Mouse (Mus musculus) midbrain, embryonic 16.5 days (tissue): ENCODE results near the gene Arl4a. TPM values are rescaled to one million over a fixed set of nuclear protein-coding genes. Genes with fewer than 3 reads are reported as not detected.

Source experiments
- ATAC-seq: fragments of 200-750 bp; cut with Nextera tagmentation; 2 replicates; pipeline ENCODE4 v1.8.0; 2017; ENCODE audit warnings: moderate TSS enrichment
- H3K27ac ChIP-seq: fragments of 300-500 bp; sonication (generic); 2 replicates; pipeline ENCODE4 v1.5.1; 2014; ENCODE audit warnings: mild to moderate bottlenecking, low read length, mixed read lengths
- H3K27me3 ChIP-seq: fragments of 300-500 bp; sonication (generic); 2 replicates; pipeline ENCODE4 v1.6.1; 2014; ENCODE audit warnings: low read depth, low read length, mixed read lengths; ENCODE audit not compliant: control insufficient read depth, insufficient read depth
- H3K36me3 ChIP-seq: fragments of 300-500 bp; sonication (generic); 2 replicates; pipeline ENCODE4 v1.6.1; 2014; ENCODE audit warnings: mild to moderate bottlenecking, low read length, moderate library complexity, mixed read lengths; ENCODE audit not compliant: control insufficient read depth, insufficient read depth
- H3K4me1 ChIP-seq: fragments of 300-500 bp; sonication (generic); 2 replicates; pipeline ENCODE4 v1.6.1; 2014; ENCODE audit warnings: mild to moderate bottlenecking, low read length, mixed read lengths; ENCODE audit not compliant: control insufficient read depth, insufficient read depth
- H3K4me2 ChIP-seq: fragments of 300-500 bp; sonication (generic); 2 replicates; pipeline ENCODE4 v1.6.1; 2014; ENCODE audit warnings: mild to moderate bottlenecking, low read length, mixed read lengths
- H3K4me3 ChIP-seq: fragments of 300-500 bp; sonication (generic); 2 replicates; pipeline ENCODE4 v1.5.1; 2014; ENCODE audit warnings: low read depth, mild to moderate bottlenecking, low read length, moderate library complexity, mixed read lengths
- H3K9ac ChIP-seq: fragments of 300-500 bp; sonication (generic); 2 replicates; pipeline ENCODE4 v1.6.1; 2014; ENCODE audit warnings: low read depth, low read length, mixed read lengths
- H3K9me3 ChIP-seq: fragments of 300-500 bp; sonication (generic); replicated peaks from 2 replicates; pipeline ENCODE4 v1.6.1; 2014; ENCODE audit warnings: mild to moderate bottlenecking, low read length, mixed read lengths; ENCODE audit not compliant: control insufficient read depth, poor library complexity, severe bottlenecking
- WGBS: fragments of 180-500 bp; shearing (Covaris S2); extraction: QIAGEN DNeasy Blood & Tissue Kit; methylation state at CpG from one replicate; pipeline ENCODE4 v1.1.7; 2014; 5-methylcytosine and 5-hydroxymethylcytosine counted together
- polyA plus RNA-seq: library from polyadenylated mRNA; unstranded; fragments of >200 nt; fragmentation: Nextera tagmentation; extraction: Ambion mirVana; gene quantifications from 2 replicates; pipeline ENCODE4 v1.2.1, GENCODE M21; 2015

The Arl4a gene
- polyA plus RNA-seq, 1 experiment from 2014 or later, result 120 TPM

GRCm38 (mm10) chr12:39996015-39996414 is 41.8 kb downstream of the Arl4a start:
- no peaks in the 10 kb centered on the region for H3K36me3 ChIP-seq
- 82% methylated on average over 5 of the region's 5 CpGs for WGBS
- H3K4me3 ChIP-seq, result no peak overlapping the region
- no peaks in the 10 kb centered on the region for H3K9me3 ChIP-seq
- H3K9ac ChIP-seq, result no peak overlapping the region
- no peaks in the 10 kb centered on the region for H3K27me3 ChIP-seq
- H3K27ac ChIP-seq, result no peak overlapping the region
- ATAC-seq, result no peak
- peaks cover 5% of the 10 kb centered on the region; the same call in 1 of the 2 replicates for H3K4me1 ChIP-seq
- no peak overlapping the region for H3K4me2 ChIP-seq

DNA sequence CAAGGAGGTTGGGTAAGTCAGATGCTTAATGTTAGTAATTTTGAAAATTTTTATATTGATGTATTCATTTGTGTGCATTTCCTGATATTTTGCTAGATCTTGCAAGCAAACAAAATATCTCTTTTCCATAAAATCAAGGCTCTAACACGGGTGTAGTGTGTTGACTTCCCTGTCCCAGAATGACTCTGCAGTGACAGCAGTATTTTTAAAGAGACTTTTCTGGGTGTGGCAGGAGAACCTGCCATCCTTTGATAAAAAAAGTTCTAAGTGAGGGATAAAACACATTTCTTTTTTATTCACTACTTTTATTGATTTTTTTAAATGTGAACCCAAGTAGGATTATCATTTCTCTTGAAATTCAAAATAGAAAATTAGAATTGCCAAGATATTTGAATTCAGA is 42.2 kb downstream of the Arl4a start:
- Histone ChIP-seq H3K27me3 (no peaks in the 10 kb centered on the region), H3K27ac (no peak overlapping the region), H3K9me3 (no peaks in the 10 kb centered on the region), H3K4me1 (peaks cover 5% of the 10 kb centered on the region; the same call in 1 of the 2 replicates), H3K4me2 (no peak overlapping the region), H3K4me3 (no peak overlapping the region), H3K36me3 (no peaks in the 10 kb centered on the region), H3K9ac (no peak overlapping the region)
- no peak for ATAC-seq
- 92% methylated on average over 1 of the region's 1 CpGs for WGBS

DNA sequence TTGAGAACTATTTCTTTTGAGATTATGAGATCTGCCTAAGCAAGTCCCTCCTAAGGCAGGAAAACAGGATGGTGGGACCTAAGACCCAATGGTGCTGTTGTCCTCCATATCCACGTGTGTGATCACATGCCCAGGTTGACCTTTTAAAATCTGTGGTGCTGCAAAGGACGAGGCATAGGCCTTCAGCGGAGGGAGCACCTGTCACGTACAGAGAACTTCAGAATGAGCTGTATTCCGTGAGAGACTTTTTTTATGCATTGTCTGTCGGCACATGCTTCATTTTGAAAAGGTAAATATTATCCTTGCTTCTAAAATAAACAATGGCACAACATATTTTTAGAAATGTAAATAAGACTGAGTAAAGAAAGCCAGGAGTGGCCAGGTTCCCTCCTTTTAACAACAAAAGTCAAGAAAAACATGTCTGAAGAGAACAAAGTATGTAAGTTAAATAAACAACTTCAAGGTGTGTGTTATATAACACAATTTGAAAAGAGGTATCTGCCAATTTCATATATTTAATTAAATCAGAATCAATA is 45.0 kb downstream of the Arl4a start:
- H3K9me3 ChIP-seq, result no peaks in the 10 kb centered on the region
- H3K4me3 ChIP-seq, result no peak overlapping the region
- no peaks in the 10 kb centered on the region for H3K27me3 ChIP-seq
- H3K36me3 ChIP-seq, result no peaks in the 10 kb centered on the region
- no peak for ATAC-seq
- no peak overlapping the region for H3K9ac ChIP-seq
- H3K4me2 ChIP-seq, result no peak overlapping the region
- H3K27ac ChIP-seq, result no peak overlapping the region
- WGBS, result 79% methylated on average over 6 of the region's 6 CpGs
- H3K4me1 ChIP-seq, result 0 out of 2 replicates have a peak, but pooled peaks cover under 1% of the 10 kb centered on the region

GRCm38 (mm10) chr12:39990830-39991780 is 46.7 kb downstream of the Arl4a start:
- Histone ChIP-seq H3K9me3 (no peaks in the 10 kb centered on the region), H3K4me1 (no peaks in the 10 kb centered on the region), H3K4me2 (no peak overlapping the region), H3K9ac (no peak overlapping the region), H3K27me3 (no peaks in the 10 kb centered on the region), H3K4me3 (no peak overlapping the region), H3K36me3 (no peaks in the 10 kb centered on the region), H3K27ac (no peak overlapping the region)
- WGBS, result 30% methylated on average over 4 of the region's 4 CpGs
- ATAC-seq, result no peak

DNA sequence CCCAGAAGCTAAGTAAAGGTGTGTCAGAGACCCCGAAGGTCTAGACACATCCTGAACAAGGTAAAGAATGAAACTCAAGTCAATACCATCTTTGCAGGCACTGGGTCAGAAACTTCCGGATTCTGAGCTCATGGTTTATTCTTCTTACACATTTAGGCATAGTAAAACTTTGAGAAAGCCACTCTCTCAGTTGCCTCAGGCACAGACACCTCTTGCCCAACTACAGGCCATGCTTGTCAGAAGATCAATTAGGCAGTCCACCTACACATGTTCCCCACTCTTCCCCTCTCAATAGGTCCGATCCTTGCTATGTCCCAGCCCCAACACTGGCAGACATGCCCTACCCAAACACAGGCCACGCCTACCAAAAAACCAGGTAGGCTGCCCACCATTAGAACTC is 48.7 kb downstream of the Arl4a start:
- H3K4me2 ChIP-seq, result no peak overlapping the region
- no peak overlapping the region for H3K27ac ChIP-seq
- no peak overlapping the region for H3K4me3 ChIP-seq
- WGBS, result 98% methylated on average over 4 of the region's 4 CpGs
- no peak overlapping the region for H3K9ac ChIP-seq
- H3K36me3 ChIP-seq, result no peaks in the 10 kb centered on the region
- H3K27me3 ChIP-seq, result no peaks in the 10 kb centered on the region
- H3K9me3 ChIP-seq, result no peaks in the 10 kb centered on the region
- no peaks in the 10 kb centered on the region for H3K4me1 ChIP-seq
- ATAC-seq, result no peak

- Histone ChIP-seq H3K27ac (no peak overlapping the region), H3K9me3 (no peaks in the 10 kb centered on the region), H3K4me3 (no peak overlapping the region), H3K9ac (no peak overlapping the region), H3K4me2 (no peak overlapping the region), H3K36me3 (no peaks in the 10 kb centered on the region), H3K27me3 (no peaks in the 10 kb centered on the region), H3K4me1 (no peaks in the 10 kb centered on the region)
- WGBS, result 79% methylated on average over 4 of the region's 4 CpGs
- no peak for ATAC-seq
Measured at GRCm38 (mm10) chr12:39987177-39987576, 50.6 kb downstream of the Arl4a start.

DNA sequence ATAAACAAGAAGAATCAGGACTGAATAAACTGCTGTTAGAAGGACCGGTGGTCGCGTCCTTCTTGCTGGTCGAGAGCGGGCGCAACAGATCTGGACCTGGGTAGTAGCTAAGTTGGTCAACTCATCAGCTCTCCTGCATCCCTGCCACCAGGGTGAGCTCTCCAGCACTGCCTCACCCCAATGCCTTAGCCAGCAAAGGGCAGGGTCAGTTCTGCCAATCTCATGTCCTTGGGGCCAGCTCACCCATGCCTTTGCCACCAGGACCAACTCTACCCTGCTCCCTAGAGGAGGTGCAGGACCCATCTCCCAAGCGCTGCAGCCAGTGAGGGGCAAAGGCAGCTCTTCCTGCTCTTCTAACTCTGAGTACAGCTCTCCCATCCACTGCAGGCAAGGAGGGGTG is 52.2 kb downstream of the Arl4a start:
- Histone ChIP-seq H3K36me3 (no peaks in the 10 kb centered on the region), H3K4me1 (no peaks in the 10 kb centered on the region), H3K4me2 (no peak overlapping the region), H3K27me3 (no peaks in the 10 kb centered on the region), H3K9ac (no peak overlapping the region), H3K4me3 (no peak overlapping the region), H3K27ac (no peak overlapping the region), H3K9me3 (no peaks in the 10 kb centered on the region)
- no peak for ATAC-seq
- WGBS, result 98% methylated on average over 7 of the region's 7 CpGs

DNA sequence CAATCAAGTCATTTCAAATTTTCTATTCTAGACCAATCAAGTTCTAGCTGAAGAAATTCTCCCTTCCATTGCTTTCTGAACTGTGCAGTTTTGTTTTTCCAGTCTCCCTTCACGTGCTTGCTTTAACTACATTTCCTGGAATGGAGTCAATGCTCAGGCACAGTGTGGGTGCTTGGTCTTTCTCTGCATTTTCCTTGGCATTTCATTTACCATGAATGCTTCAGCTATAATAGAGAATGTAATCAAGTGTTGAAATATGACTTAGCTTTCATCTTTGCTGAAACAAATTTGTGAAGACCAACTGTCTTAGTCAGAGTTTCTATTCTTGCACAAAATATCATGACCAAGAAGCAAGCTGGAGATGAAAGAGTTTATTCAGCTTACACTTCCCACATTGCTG is 58.0 kb downstream of the Arl4a start:
- WGBS, result 82% methylated on average over 1 of the region's 1 CpGs
- H3K9me3 ChIP-seq, result no peaks in the 10 kb centered on the region
- no peaks in the 10 kb centered on the region for H3K36me3 ChIP-seq
- no peak overlapping the region for H3K4me2 ChIP-seq
- peaks cover 20% of the 10 kb centered on the region for H3K4me1 ChIP-seq
- H3K27me3 ChIP-seq, result no peaks in the 10 kb centered on the region
- ATAC-seq, result no peak
- no peak overlapping the region for H3K9ac ChIP-seq
- no peak overlapping the region for H3K27ac ChIP-seq
- no peak overlapping the region for H3K4me3 ChIP-seq

DNA sequence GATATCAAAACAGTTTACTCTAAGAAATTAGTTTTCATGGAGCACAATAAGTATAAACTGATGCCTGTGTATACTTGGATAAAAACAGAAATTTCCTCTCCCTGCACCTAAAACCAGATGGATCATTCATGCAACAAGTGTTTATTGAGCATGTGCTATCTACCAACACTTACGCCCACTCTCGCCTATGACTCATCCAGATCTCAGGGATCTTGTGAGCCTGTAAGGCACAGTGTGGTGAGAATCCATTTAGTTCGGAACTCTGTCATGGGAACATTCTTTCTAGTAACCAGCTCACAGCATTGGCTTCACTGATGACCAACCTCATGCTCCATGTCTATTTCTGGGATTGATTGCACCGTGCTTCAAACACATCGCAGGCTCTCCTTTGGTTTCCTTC is 58.8 kb downstream of the Arl4a start:
- Histone ChIP-seq H3K4me3 (no peak overlapping the region), H3K9me3 (no peaks in the 10 kb centered on the region), H3K4me2 (no peak overlapping the region), H3K36me3 (no peaks in the 10 kb centered on the region), H3K4me1 (peaks cover 26% of the 10 kb centered on the region), H3K27me3 (no peaks in the 10 kb centered on the region), H3K9ac (no peak overlapping the region), H3K27ac (no peak overlapping the region)
- WGBS, result 97% methylated on average over 5 of the region's 5 CpGs
- no peak for ATAC-seq
